Mouse (Mus musculus): ENCODE data around the gene Arhgef16. TPM values are rescaled to one million over a fixed set of nuclear protein-coding genes. Genes with fewer than 3 reads are reported as not detected.
A peak's percentile ranks its signal among the peaks of the same experiment; 100 is the strongest.

The Arhgef16 gene
- under 1 TPM in 1 of 2 experiments, not detected in 1; 0.39 TPM for polyA plus RNA-seq (2017; shearing (Covaris generic))

DNA sequence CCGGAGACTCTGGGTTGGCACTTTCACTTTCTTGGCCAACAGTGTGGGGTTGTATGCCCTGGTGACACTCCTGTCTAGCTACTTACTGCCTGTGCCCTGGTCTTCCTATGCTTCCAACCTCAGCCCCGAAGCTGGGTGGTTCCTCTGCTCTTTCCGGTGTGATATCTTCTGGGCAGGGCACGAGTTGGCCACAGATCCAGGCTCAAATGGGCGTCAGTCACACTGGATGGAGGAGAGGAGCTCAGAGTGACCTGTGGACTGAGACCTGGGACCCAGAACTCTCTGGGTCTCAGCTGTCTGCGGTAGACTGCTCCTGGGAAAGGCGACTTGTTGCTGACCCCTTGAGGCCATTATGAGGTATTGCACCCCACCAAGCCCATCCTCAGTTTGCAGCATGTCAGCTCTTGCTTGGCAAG is at the start of gene Arhgef16:
TSS of gene Arhgef16 (minus strand) at position 211 of the 416 bp plus-strand sequence.
- ATAC-seq = no peak

DNA sequence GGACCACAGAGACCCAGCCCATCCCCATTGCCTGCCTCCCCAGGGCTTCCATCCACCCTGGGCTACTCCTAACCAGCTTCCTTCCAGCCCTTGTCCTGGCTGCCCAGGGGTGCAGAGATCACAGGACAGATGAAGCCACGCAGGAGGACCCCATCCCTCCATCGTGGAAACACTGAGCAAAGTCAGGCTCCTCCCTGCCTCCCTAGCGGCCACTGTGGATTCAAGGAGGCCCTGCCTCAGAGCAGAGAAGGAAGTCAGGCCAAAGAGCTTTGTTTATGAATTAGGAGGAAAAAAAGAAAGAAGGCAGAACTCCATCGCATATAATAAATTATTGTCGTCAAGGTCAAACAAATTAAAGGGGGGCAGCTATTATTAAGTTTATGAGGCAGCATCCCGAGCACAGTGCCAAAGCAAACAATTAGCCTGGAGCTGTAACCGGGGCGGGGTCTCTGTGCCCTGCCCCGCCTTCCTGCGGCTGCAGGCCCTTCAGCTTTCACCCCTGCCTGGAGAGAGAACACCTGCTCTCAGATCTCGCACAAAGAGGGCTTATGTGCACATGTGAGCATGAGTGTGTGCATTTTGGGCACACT is 46.8 kb upstream of the Arhgef16 start:
- no peak for ATAC-seq

DNA sequence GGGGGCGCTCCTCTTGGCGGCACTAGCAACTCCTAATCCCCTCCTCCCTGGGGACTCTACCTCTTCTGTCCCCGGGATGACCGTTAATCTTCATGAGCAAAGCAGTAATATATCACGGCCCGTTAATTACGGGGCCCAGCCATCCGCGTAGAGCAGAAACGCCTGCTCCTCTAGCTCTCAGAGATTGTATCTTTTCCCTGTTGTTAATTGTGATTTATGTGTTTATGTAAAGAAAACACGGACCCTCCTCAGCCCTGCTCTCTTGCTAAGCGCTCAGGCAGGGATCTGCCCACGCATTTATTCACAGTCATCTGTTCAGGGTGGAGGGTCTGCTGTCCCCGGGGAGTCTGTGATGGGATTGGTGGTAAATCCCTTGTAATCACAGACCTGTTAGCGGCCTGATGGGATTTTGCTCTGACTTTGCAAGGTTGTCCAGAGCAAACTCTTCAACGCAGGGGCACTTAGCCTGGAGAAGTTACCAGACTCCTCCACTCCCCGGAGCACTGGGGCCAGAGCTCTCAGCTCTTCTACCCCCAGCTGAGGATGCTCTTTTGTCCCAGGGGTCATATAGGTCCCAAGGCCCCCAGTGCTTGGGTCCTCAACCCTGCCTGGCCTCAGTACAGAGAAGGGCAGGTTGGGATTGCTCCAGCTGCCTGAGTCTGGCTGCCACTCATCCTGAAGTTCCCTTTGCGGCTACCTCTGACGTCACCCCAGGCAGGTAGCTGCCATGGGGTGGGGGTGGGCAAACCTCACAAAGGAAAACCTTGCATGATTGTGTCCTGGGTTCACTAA is 45.5 kb upstream of the Arhgef16 start:
- ATAC-seq = no peak

DNA sequence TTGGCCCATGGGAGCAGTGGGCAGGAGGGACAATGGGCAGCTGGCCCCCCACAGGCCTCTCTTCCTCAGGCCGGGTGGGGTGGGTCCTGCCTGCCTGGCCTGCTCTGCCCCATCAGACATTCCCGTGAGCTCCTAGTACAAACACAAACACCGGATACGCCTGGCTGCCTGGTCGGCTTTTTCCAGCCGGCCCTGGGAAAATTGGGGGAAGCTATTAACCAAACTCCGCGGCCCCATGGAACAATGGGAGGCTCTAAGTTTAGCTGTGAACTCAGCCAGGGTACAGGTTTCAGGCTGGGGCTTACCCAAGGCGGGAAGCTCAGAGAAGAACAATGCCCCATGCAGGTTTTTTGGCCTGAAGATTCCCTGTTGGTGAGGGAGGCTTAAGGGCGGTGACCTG is 35.2 kb upstream of the Arhgef16 start:
- ATAC-seq = no peak

DNA sequence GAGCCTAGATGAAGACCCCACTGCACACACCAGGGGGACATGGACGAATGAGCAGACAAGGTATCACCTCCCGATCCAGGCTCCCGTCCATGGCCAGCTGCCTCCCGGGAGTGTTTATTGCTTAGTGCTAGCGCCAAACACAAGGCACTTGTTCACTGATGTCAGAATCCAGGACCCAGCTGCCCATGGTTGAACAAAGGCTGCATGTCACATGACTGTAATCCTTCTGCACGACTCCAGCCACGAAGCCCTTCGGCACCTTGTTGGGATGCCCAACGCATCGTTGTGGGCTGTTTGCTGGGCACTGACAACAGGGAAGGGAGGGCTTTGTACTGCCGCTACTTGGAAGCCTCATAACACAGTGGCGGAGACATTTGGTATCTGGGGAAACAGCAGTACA is 34.3 kb upstream of the Arhgef16 start, which contains the start of gene B230104I21Rik:
TSS of gene B230104I21Rik (plus strand) at position 367 of the 400 bp plus-strand sequence.
- no peak for ATAC-seq

DNA sequence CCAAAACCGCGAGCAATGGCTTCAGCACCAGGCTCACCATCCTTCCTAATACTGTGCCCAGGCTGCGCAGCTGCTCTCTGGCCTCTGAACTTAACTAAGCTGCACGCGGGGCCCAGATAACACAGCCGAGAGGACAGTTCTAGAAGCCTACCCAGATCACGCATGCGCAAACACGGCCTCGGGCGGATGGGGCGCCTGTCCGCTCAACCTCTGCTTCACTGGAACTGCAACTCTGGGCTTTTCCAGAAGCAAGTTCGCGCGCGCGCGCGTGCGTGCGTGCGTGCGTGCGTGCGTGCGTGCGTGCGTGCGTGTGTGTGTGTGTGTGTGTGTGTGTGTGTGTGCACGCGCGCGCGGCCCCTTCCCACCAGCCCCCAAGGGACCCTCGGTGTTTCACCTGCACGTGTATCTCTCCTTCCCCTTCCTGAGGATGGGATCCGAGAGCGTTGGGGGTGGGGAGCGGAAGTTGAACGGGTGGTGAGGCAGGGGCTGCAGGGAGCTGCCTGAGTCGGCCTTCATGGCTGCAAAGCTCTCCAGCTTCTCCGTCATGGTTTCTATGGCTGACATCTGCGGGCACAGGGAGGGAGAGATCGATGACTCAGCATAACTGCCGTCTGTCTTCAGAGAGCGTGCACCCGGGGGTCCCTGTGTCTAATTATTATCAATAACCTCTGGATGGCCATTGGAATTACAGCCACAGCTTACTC is 33.4 kb upstream of the Arhgef16 start:
- ATAC-seq = peak; percentile 54

DNA sequence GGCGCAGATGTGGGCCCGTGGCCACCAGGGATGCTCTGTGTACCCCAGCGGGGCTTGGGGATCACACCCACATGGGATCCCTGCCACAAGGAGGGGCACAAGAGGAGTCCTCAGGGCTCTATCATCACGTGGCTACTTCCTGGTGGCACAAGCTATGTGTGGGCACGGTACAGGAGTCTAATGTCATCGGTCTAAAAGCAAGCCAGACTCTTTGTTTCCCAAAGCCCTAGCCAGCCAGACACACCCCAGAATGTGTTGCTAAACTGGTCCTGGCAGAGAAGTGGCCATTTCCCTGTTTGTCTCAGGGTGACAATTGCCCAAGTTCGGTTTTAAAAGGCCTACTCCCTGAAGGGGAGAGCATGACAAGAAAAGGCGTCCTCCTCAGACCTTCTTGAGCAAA is 31.8 kb upstream of the Arhgef16 start:
- ATAC-seq = no peak

DNA sequence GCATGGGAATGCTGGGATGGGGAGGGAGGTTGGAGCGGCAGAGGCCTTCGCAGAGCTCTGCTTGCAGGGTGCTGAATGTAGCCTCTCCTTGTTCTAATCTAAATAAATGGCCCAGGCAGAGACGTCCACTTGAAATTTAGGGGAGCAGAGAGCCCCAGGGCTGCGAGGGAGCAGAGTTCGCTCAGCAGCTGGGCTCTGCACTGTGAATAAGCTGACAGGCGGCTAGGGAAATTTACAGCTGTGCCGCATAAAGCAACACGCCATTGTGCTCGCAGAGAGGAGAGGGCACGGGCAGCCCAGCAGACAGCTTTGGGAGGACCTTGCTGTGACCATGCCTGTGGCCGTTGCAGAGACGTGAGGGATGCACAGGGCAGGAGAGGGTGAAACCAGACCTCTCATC is 29.8 kb upstream of the Arhgef16 start:
- no peak for ATAC-seq

DNA sequence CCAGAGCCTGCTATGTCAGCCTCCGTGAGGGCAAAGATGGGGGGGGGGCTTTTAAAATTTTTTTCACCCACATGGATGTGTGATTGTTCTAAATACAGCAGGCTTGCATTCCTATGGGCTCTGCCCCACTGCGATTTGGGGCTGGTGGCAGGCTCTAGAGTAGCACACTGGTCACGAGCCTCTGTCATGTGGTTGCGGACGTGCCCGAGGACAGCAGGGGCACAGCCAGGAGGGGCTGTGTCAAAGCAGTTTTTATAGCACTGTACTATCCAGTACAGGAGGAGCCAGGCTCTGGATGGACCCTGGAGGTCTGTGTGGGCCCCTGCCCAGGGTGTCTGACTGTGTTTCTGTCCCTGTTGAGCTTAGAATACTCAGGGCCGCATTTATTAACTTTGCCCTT is 28.5 kb upstream of the Arhgef16 start:
- no peak for ATAC-seq

DNA sequence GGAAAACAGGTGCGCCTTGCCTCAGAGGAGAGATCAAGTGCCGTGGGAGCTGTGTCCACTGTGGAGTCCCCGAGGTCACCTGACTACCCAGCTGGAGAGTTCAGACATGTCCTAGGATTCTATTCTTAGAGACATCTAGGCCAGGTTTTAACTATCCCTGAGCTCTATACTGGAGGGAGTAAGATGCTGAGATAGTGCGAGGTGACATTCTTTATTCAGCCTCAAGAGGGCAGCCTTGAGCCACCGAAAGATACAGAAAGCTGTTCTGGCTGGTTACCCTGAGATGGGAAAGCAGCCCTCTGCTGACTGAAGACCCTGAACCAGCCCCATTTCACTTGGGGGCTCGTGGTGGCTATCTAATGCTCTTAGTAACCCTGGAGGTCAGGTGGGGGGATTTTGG is 27.4 kb upstream of the Arhgef16 start:
- ATAC-seq = no peak

DNA sequence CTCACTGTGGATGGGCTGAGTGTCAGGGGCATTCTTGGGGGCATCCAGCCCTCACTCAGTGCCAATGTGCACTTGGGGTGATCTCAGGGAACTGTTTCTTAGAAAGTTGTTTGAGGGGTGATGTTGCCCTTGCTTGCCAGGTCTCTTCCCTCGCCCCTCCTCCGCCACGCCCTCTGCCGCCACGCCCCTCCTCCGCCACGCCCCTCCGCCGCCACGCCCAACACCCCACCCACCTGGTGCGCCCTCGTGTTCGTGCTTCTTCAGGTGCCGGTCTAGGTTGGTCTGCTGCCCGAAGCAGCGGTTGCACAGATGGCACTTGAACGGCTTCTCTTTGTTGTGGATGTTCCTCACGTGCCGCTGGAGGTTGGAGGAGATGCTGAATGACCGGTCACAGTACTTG is 27.0 kb upstream of the Arhgef16 start:
- ATAC-seq = no peak

DNA sequence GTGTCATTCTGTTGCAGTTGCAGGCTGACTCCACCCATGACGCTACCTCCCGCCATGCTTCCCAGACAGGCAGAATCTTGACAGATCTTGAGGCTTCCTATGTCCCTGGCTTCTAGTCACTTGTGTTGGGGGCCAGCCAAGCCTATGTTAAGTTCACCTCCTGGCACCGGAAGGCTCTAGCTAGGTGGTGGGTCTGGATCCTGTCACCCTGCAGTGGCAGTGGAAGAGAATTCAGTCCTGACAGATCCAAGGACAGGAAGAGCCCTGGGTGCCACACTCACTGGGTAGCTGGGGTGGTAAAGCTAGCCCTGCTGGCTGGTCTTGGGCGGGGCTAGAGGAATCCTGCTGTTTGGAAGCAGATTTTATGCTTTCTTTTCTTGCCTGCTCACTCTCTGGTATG is 23.9 kb upstream of the Arhgef16 start:
- ATAC-seq = no peak

DNA sequence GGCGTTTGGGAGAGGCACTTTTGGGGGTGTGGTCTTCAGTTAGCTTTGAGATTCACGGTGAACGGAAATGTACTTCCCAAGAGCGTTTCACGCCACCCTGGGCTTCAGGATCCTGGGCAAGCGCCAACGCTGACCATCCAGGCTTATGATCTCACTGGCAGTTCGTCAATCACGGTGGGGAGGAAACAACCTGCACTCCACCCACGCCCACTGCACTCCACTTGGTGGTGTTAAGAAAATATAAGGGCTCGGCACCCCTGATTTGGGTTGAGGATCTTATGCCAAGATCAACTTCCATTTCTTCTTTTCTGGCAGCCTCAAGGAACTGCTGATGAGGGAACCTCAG is 12.1 kb upstream of the Arhgef16 start:
- ATAC-seq = no peak

DNA sequence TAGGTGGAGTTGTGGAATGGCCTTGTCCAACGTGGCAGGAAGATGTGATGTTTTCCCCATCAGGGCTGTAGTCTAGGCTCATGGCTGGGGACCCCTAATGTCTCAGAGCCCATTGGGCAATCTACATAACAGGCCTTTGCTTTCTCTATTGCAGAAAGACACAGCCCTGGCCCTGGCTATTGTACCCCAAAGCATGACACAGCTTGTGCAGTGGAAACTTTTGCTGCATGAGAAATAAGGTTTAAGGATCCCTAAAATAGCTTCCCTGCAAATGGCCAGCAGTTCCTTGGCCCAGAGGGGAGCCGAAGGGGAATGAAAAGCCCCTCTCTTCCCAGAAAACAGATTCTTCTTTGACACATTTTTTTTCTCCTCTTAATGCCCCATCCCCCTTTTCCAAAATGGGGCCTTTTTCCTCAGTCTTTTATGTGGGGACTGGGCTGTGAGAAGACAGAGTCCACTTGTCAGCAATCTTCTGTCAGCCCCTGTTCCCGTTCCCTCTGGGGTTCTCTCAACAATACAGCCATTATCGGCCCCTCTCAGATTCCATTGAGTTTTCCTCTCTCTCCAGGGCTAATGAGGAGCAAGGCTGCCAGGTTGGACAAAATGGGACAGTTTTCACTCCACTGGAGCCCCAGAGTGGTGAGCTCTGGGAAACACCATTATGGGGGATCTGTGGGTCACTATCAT is 11.6 kb upstream of the Arhgef16 start:
- no peak for ATAC-seq

DNA sequence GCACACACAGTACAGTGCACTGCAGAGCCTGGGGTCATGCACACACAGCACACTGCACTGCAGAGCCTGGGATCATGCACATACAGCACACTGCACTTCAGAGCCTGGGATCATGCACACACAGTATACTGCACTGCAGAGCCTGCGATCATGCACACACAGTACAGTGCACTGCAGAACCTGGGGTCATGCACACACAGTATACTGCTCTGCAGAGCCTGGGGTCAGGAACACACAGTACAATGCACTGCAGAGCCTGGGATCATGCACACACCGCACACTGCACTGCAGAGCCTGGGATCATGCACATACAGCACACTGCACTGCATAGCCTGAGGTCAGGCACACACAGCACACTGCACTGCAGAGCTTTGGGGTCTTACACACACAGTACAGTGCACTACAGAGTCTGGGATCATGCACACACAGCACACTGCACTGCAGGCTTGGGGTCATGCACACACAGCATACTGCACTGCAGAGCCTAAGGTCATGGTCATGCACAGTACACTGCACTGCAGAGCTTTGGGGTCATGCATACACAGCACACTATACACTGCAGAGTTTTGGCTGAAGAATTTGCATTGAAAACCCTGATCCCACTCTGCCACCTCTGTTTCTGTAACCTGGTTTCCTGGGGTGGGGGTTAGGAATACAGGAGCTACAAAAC is 10.8 kb upstream of the Arhgef16 start:
- no peak for ATAC-seq

DNA sequence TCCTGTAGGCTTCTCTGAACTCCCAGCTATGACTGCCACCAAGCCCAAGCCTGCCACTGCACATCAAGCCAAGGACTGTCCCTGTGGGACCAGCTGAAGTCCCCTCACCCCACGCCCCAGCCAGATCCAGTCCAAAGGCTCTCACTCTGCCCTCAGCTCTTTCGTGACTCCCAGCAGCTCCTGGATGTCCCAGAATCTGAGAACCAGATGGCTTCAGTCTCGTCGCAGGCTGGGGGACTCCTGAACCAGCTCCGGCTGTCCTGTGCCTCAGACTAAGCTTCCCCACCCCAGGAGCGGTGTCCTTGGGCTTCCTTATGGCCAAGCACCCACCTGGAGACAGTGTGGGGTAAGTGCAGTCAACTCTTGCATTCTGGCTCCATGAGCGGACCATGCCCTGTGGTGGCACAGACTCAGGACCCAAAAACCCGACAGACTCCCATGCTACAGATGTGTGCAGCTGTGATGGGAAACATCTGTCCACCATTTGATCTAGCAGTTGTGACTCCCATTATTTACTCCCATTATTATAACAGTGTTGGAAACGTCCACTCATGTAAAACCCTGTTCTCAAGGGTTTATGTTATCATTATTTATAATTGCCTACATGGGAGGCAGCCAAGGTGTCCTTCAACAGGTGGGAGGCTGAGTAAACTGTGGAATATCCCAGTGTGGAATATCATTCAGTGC is 9.2 kb upstream of the Arhgef16 start:
- ATAC-seq = no peak

DNA sequence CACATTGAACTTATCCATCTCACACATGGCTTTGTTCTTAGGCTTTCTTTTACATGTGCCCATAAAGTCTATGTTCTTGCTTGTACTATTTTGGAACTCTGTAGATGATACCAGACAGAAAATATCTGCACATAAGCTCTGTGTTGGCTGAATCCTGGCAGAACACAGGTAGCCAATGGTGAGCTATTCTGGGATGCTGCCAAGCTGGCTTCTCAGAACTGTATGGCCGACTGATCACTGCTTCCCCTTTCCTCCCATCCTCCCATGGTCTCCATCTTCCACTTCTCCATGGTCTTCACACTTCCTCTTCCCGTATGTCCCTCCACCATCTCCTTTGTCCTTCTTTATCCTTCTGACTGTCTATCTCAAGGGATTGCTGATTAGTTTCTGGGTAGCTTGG is 7.7 kb upstream of the Arhgef16 start:
- no peak for ATAC-seq

DNA sequence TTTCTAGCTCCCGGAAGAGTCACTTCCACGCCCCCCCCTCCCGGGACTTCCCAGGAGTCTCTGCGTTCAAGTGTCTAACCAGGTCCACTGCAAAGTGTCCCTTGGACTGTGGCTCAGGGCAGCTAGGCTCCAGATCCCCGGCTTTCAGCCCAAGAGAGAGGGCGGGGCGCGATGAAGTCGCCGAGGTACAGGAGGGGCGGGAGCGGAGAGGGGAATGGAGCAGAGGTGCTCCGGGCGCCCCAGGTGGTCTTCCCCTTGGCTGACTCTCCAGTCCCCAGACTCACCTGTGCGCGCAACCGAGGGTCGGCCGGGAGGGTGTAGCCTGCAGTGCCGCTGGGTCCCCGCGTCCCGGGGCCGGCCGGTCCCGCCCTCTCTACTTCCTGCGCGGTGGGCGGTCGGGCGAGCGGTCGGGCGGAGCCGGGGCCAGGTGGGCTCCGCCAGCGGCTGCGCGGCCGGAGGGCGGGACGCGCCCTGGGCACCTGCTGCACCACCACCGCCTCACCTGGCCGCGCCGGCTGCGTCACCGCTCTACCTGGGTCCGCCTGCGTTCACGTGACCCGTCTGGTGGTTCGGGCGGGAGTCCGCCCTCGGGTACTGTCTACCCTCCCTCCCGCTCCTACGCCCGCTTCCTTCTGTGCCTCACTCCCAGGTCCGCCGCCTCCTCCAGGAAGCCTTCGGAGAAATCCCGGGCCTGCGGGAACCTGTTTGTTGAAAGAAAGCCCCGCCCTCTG is 1.8 kb downstream of the Arhgef16 start:
- no peak for ATAC-seq

DNA sequence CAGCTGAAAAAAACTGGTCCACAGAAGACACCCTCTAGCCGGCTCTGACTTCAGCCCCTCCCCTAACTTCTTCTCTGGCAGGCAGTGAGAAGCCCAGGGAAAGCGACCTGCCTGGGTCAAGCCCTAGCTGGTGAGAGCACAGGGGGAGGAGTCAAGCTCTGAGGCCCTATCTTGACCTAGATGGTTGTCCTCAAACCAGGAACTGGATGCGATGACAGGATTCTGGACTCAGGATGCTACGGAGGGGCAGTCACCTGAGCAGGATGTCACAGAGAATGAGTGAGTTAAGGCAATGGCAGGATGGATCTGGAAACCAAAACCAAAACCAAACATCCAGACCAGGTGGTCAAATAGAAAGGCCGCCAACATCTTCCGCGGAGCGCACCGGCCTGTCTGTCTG is 3.7 kb downstream of the Arhgef16 start:
- ATAC-seq = no peak

DNA sequence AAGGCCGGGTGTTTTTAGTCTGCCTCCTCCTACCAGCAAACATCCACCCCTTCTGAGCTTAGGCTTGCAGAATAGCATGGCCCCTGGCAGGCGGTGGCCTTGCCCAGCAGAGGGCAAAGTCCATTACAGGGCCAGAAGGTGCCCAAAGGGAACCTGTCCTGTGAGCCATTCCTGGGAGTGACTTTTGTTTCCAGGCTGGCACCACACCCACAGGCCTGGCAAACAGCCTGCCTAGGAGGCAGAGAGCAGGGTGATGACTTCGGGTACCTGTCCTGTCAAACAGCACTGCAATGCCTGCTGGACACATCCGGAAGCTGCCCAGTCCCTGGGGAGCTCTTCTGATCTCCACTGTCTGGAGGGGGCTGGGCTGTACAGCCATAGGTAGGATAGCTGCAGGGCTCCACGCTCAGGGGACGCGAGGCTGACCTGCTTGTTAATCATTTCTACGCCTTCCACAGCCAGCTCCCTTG is 7.2 kb downstream of the Arhgef16 start:
- no peak for ATAC-seq

DNA sequence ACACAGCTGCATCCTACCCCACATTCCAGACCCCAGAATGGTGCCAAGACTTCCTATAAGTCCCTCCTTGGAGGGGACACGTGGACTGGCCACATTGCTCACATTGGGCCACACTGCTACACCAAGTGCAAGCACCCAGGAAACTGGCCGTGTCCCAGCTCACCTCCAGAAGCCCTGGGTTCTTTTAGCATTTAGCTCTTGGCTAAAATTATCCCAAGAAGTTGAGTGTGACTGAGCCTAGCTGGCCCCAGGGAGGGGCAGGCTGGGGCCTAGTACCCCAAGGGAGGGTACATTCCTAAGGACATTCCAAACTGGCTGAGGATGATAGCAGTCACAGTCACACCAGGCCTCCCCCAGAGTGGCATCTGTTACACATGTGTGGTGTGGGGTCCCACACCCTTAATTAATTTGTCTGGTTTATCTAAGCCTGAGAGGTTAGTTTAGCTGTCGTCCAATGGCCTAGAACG is 7.7 kb downstream of the Arhgef16 start:
- ATAC-seq = no peak

Measured in CD4-positive, CD25-positive, alpha-beta regulatory T cell, adult 4 months (primary cell).